Mouse (Mus musculus) stomach, embryonic 16.5 days (tissue): ENCODE data around the gene Flt3l. TPM values are rescaled to one million over a fixed set of nuclear protein-coding genes. Genes with fewer than 3 reads are reported as not detected.

Experiments
- ATAC-seq: fragments of 200-750 bp; cut with Nextera tagmentation; 2 replicates; pipeline ENCODE4 v1.8.0; 2017; ENCODE audit warnings: moderate number of reproducible peaks, moderate TSS enrichment; ENCODE audit not compliant: insufficient read depth, low FRiP score
- H3K27ac ChIP-seq: fragments of 300-500 bp; sonication (generic); 2 replicates; pipeline ENCODE4 v1.5.1; 2014; ENCODE audit warnings: low read length
- H3K27me3 ChIP-seq: fragments of 300-500 bp; sonication (generic); 2 replicates; pipeline ENCODE4 v1.6.1; 2014; ENCODE audit warnings: low read length, control low read depth, mixed read lengths; ENCODE audit not compliant: control insufficient read depth, insufficient read depth
- H3K36me3 ChIP-seq: fragments of 300-500 bp; sonication (generic); 2 replicates; pipeline ENCODE4 v1.6.1; 2014; ENCODE audit warnings: low read length; ENCODE audit not compliant: control insufficient read depth, insufficient read depth
- H3K4me1 ChIP-seq: fragments of 300-500 bp; sonication (generic); 2 replicates; pipeline ENCODE4 v1.6.1; 2014; ENCODE audit warnings: low read length, control low read depth, mixed read lengths; ENCODE audit not compliant: control insufficient read depth, insufficient read depth
- H3K4me2 ChIP-seq: fragments of 300-500 bp; sonication (generic); 2 replicates; pipeline ENCODE4 v1.6.1; 2014; ENCODE audit warnings: low read depth, low read length, mixed read lengths
- H3K4me3 ChIP-seq: fragments of 300-500 bp; sonication (generic); replicated peaks from 2 replicates; pipeline ENCODE4 v1.5.1; 2014; ENCODE audit warnings: mild to moderate bottlenecking, low read length
- H3K9ac ChIP-seq: fragments of 300-500 bp; sonication (generic); 2 replicates; pipeline ENCODE4 v1.6.1; 2014; ENCODE audit warnings: low read length
- H3K9me3 ChIP-seq: fragments of 300-500 bp; sonication (generic); replicated peaks from 2 replicates; pipeline ENCODE4 v1.6.1; 2016; ENCODE audit warnings: low read length, control low read depth; ENCODE audit not compliant: control insufficient read depth
- WGBS: fragments of 180-500 bp; shearing (Covaris S2); extraction: QIAGEN DNeasy Blood & Tissue Kit; methylation state at CpG from one replicate; pipeline ENCODE4 v1.1.7; 2014; 5-methylcytosine and 5-hydroxymethylcytosine counted together
- polyA plus RNA-seq: library from polyadenylated mRNA; unstranded; fragments of >200 nt; fragmentation: Nextera tagmentation; extraction: Ambion mirVana; gene quantifications from 2 replicates; pipeline ENCODE4 v1.2.1, GENCODE M21; 2015

Gene Flt3l
- polyA plus RNA-seq, 1 experiment from 2014 or later: 2.8 TPM

GRCm38 (mm10) chr7:45092828-45093515 lies 43.3 kb downstream of the Flt3l start:
- Histone ChIP-seq H3K4me3 (no peak overlapping the region), H3K9ac (no peak overlapping the region; the same call in 1 of the 2 replicates), H3K4me1 (peaks cover 8% of the 10 kb centered on the region), H3K27me3 (no peaks in the 10 kb centered on the region), H3K9me3 (no peaks in the 10 kb centered on the region), H3K4me2 (0 out of 2 replicates have a peak overlapping the region, but pooled peaks have one; percentile 15), H3K27ac (peak overlapping the region; percentile 73), H3K36me3 (no peaks in the 10 kb centered on the region)
- no peak for ATAC-seq
- WGBS: 39% methylated on average over 12 of the region's 12 CpGs

- WGBS: under 1% methylated on average over 16 of the region's 16 CpGs
- Histone ChIP-seq H3K9ac (peak within 1 kb of the TSS; percentile 81), H3K27me3 (no peaks in the 10 kb centered on the region), H3K4me1 (peaks cover 8% of the 10 kb centered on the region), H3K9me3 (no peaks in the 10 kb centered on the region), H3K36me3 (0 out of 2 replicates have a peak, but pooled peaks cover 3% of the 10 kb centered on the region), H3K4me3 (peak within 1 kb of the TSS; percentile 49), H3K27ac (peak within 1 kb of the TSS; percentile 90), H3K4me2 (peak within 1 kb of the TSS; percentile 56)
- peak; percentile 95 for ATAC-seq
Measured at GRCm38 (mm10) chr7:45092048-45092447, 44.2 kb downstream of the Flt3l start, which contains the start of gene Rcn3. Rcn3 (minus strand) TSS chr7:45092221.

- peak overlapping the region; percentile 49 for H3K4me3 ChIP-seq
- peaks cover 8% of the 10 kb centered on the region for H3K4me1 ChIP-seq
- ATAC-seq: peak; percentile 48
- H3K36me3 ChIP-seq: peaks cover 7% of the 10 kb centered on the region
- H3K4me2 ChIP-seq: peak overlapping the region; percentile 56
- H3K9ac ChIP-seq: peak overlapping the region; percentile 81
- H3K27me3 ChIP-seq: no peaks in the 10 kb centered on the region
- H3K27ac ChIP-seq: peak overlapping the region; percentile 90
- H3K9me3 ChIP-seq: no peaks in the 10 kb centered on the region
- 8% methylated on average over 35 of the region's 35 CpGs for WGBS
Measured at GRCm38 (mm10) chr7:45091001-45091990, 44.9 kb downstream of the Flt3l start.

GRCm38 (mm10) chr7:45090251-45090977 lies 45.8 kb downstream of the Flt3l start:
- Histone ChIP-seq H3K27me3 (no peaks in the 10 kb centered on the region), H3K9me3 (no peaks in the 10 kb centered on the region), H3K4me2 (peak overlapping the region; percentile 56), H3K4me3 (peak overlapping the region; percentile 49), H3K36me3 (peaks cover 13% of the 10 kb centered on the region), H3K9ac (peak overlapping the region; percentile 81), H3K27ac (peak overlapping the region; percentile 90), H3K4me1 (peaks cover 8% of the 10 kb centered on the region)
- 75% methylated on average over 13 of the region's 13 CpGs for WGBS
- no peak for ATAC-seq

GRCm38 (mm10) chr7:45088597-45088996 lies 47.6 kb downstream of the Flt3l start:
- no peak overlapping the region for H3K4me3 ChIP-seq
- no peaks in the 10 kb centered on the region for H3K9me3 ChIP-seq
- ATAC-seq: no peak
- WGBS: 90% methylated on average over 17 of the region's 17 CpGs
- H3K4me1 ChIP-seq: peaks cover 8% of the 10 kb centered on the region
- no peaks in the 10 kb centered on the region for H3K27me3 ChIP-seq
- peaks cover 13% of the 10 kb centered on the region for H3K36me3 ChIP-seq
- H3K9ac ChIP-seq: no peak overlapping the region
- H3K27ac ChIP-seq: no peak overlapping the region
- no peak overlapping the region for H3K4me2 ChIP-seq

- WGBS: 81% methylated on average over 4 of the region's 4 CpGs
- H3K36me3 ChIP-seq: peaks cover 13% of the 10 kb centered on the region
- no peak overlapping the region for H3K27ac ChIP-seq
- H3K4me3 ChIP-seq: no peak overlapping the region
- H3K27me3 ChIP-seq: no peaks in the 10 kb centered on the region
- no peak for ATAC-seq
- no peak overlapping the region for H3K9ac ChIP-seq
- 0 out of 2 replicates have a peak, but pooled peaks cover 3% of the 10 kb centered on the region for H3K4me1 ChIP-seq
- no peaks in the 10 kb centered on the region for H3K9me3 ChIP-seq
- no peak overlapping the region for H3K4me2 ChIP-seq
Measured at GRCm38 (mm10) chr7:45086084-45086483, 50.1 kb downstream of the Flt3l start.

- no peak overlapping the region for H3K4me3 ChIP-seq
- H3K27ac ChIP-seq: no peak overlapping the region
- H3K27me3 ChIP-seq: no peaks in the 10 kb centered on the region
- no peak overlapping the region for H3K4me2 ChIP-seq
- WGBS: 81% methylated on average over 22 of the region's 22 CpGs
- 0 out of 2 replicates have a peak, but pooled peaks cover 3% of the 10 kb centered on the region for H3K4me1 ChIP-seq
- no peak overlapping the region for H3K9ac ChIP-seq
- peaks cover 13% of the 10 kb centered on the region for H3K36me3 ChIP-seq
- no peaks in the 10 kb centered on the region for H3K9me3 ChIP-seq
- ATAC-seq: no peak
Measured at GRCm38 (mm10) chr7:45083300-45083890, 52.8 kb downstream of the Flt3l start.
